Comparison of ENCODE assay signal across 7 mouse cellular contexts in genomic region chr2:158584621-158585358, GRCm38 (mm10). TPM values are rescaled to one million over a fixed set of nuclear protein-coding genes. Genes with fewer than 3 reads are reported as not detected.
A peak's percentile ranks its signal among the peaks of the same experiment; 100 is the strongest.
DNase-seq lines count a peak whose midpoint lies in the region; TF ChIP-seq lines count a peak whose summit lies in the region.

No protein-coding gene starts in this region.

- intact Hi-C loops in heart, postnatal 36 days (cut with DNase I): no loop called here

- H3K9me3 ChIP-seq in ES-E14 (ENCODE audit: control insufficient read depth, insufficient read depth, low read depth, low read length): no peaks in the 10 kb centered on the region

- no peak overlapping the region for H3K27ac ChIP-seq in ES-E14 (ENCODE audit: insufficient read depth, low read depth, low read length, poor library complexity, severe bottlenecking)

- no peaks in the 10 kb centered on the region for H3K4me1 ChIP-seq in ES-E14 (ENCODE audit: control insufficient read depth in 2 of 2, insufficient read depth in 2 of 2, low read length in 2 of 2, poor library complexity in 1 of 2)

- no peaks in the 10 kb centered on the region for H3K36me3 ChIP-seq in ES-E14 (ENCODE audit: control insufficient read depth, insufficient read depth, low read length, poor library complexity, severe bottlenecking)

- H3K9ac ChIP-seq in ES-E14 (ENCODE audit: insufficient read depth, low read depth, low read length, poor library complexity, severe bottlenecking): no peak overlapping the region

- DNase-seq in ES-E14 (ENCODE audit: low read depth, low spot score) (peak; percentile 62), R1 (ENCODE audit: low read depth, low spot score) (peak; percentile 80)
- peak; percentile 10 to 11 for DNase-seq in heart, postnatal 36 days
- peak; percentile 2 for DNase-seq in lung, postnatal 25 days (ENCODE audit: low spot score)
- DNase-seq in thymus, postnatal 14 days: no peak
- no peak for DNase-seq in cerebellum, adult 18-20 months
- DNase-seq in cerebellum, adult 9-10 months: no peak

- no peak overlapping the region for H3K4me3 ChIP-seq in ES-E14 (ENCODE audit: insufficient read depth in 1 of 2, low read depth in 1 of 2, low read length in 2 of 2, poor library complexity in 1 of 2, severe bottlenecking in 1 of 2)

- in situ Hi-C loops in ES-E14 (cut with MboI; ENCODE audit: low sequenced_read_pairs in 2 of 2, unreplicated experiment in 2 of 2): no loop called here

TF ChIP-seq in ES-E14, 5 proteins besides CTCF, POLR2A, EP300 and RAD21:
- no peak for TF ChIP-seq HCFC1 (IDR thresholded peaks at IDR 0.05; ENCODE audit: borderline replicate concordance, insufficient read depth, low read length)
- TF ChIP-seq MAFK (IDR thresholded peaks at IDR 0.05; ENCODE audit: insufficient read depth, low read depth, low read length): no peak
- TF ChIP-seq CHD2 (IDR thresholded peaks at IDR 0.05; ENCODE audit: low read depth, low read length): no peak
- TF ChIP-seq ZNF384 (IDR thresholded peaks at IDR 0.05; ENCODE audit: low read depth, low read length): no peak
- no peak for TF ChIP-seq ZC3H11A (IDR thresholded peaks at IDR 0.05; ENCODE audit: borderline replicate concordance, low read depth, low read length)

RNA-seq across cellular contexts. Expression of gene Slc32a1, which starts 25.8 kb away (rescaled TPM):
- 0.53 and 0.71 TPM in 2 replicates for total RNA-seq in ES-E14 (2012; rRNA removed)
- not detected for total RNA-seq in heart, postnatal 36 days (2021)

RNA-seq across cellular contexts. Expression of gene Actr5, which starts 39.9 kb away (rescaled TPM):
- total RNA-seq in ES-E14 (2012; rRNA removed): 11.5 and 19.3 TPM in 2 replicates
- 1 to 10 TPM; 6.1 to 7.3 TPM for total RNA-seq in heart, postnatal 36 days (2021)

Comparison
In these comparisons a context has a peak if more than half of its experiments do, and no peak if none do; other contexts are left out.
1. DNase-seq: peak in ES-E14 (single experiment), R1 (single experiment), heart, postnatal 36 days (2 of 2) and lung, postnatal 25 days (single experiment); none in thymus, postnatal 14 days (single experiment), cerebellum, adult 18-20 months (0 of 2) and cerebellum, adult 9-10 months (single experiment).